Mouse (Mus musculus) lung, postnatal 10 days (tissue): Measurements from ENCODE around the gene Wfikkn2.

ENCODE experiments used
- DNase-seq: peaks from one replicate; pipeline ENCODE4 v3.0.0; 2021

Wfikkn2 gene

GRCm38 (mm10) chr11:94261585-94262370, 16.0 kb upstream of the Wfikkn2 start:
- DNase-seq = no peak

GRCm38 (mm10) chr11:94259814-94260213, 14.0 kb upstream of the Wfikkn2 start:
- no peak for DNase-seq

- DNase-seq = peak; percentile 35
Observed at GRCm38 (mm10) chr11:94257987-94258386, 12.2 kb upstream of the Wfikkn2 start.

GRCm38 (mm10) chr11:94255733-94256132, 9.9 kb upstream of the Wfikkn2 start:
- no peak for DNase-seq

GRCm38 (mm10) chr11:94253691-94254090, 7.9 kb upstream of the Wfikkn2 start:
- DNase-seq = no peak

- DNase-seq = no peak
Observed at GRCm38 (mm10) chr11:94253156-94253555, 7.4 kb upstream of the Wfikkn2 start.

- no peak for DNase-seq
Observed at GRCm38 (mm10) chr11:94246789-94247061, 920 bp upstream of the Wfikkn2 start.

GRCm38 (mm10) chr11:94244385-94244784, 1.4 kb downstream of the Wfikkn2 start:
- no peak for DNase-seq

GRCm38 (mm10) chr11:94243422-94244180, 2.2 kb downstream of the Wfikkn2 start:
- DNase-seq = no peak

- peak; percentile 56 for DNase-seq
Observed at GRCm38 (mm10) chr11:94242760-94243421, 2.9 kb downstream of the Wfikkn2 start.

- DNase-seq = no peak
Observed at GRCm38 (mm10) chr11:94239706-94240105, 6.1 kb downstream of the Wfikkn2 start.

- no peak for DNase-seq
Observed at GRCm38 (mm10) chr11:94238786-94239185, 7.0 kb downstream of the Wfikkn2 start.

- peak; percentile 86 for DNase-seq
Observed at GRCm38 (mm10) chr11:94236074-94236473, 9.7 kb downstream of the Wfikkn2 start.

GRCm38 (mm10) chr11:94234857-94235256, 10.9 kb downstream of the Wfikkn2 start:
- no peak for DNase-seq

- DNase-seq = no peak
Observed at GRCm38 (mm10) chr11:94234380-94234779, 11.4 kb downstream of the Wfikkn2 start.

GRCm38 (mm10) chr11:94233405-94233804, 12.4 kb downstream of the Wfikkn2 start:
- DNase-seq = no peak

GRCm38 (mm10) chr11:94231821-94232552, 13.8 kb downstream of the Wfikkn2 start:
- DNase-seq = peak; percentile 68

GRCm38 (mm10) chr11:94230244-94230643, 15.6 kb downstream of the Wfikkn2 start:
- no peak for DNase-seq

- DNase-seq = no peak
Observed at GRCm38 (mm10) chr11:94229207-94229960, 16.4 kb downstream of the Wfikkn2 start.

- no peak for DNase-seq
Observed at GRCm38 (mm10) chr11:94228416-94228815, 17.4 kb downstream of the Wfikkn2 start.

- peak; percentile 88 for DNase-seq
Observed at GRCm38 (mm10) chr11:94225985-94226384, 19.8 kb downstream of the Wfikkn2 start.

- no peak for DNase-seq
Observed at GRCm38 (mm10) chr11:94223531-94223930, 22.3 kb downstream of the Wfikkn2 start.
